Mouse (Mus musculus): Measurements from ENCODE around the gene Pnp2. TPM values are rescaled to one million over a fixed set of nuclear protein-coding genes. Genes with fewer than 3 reads are reported as not detected.
A peak's percentile ranks its signal among the peaks of the same experiment; 100 is the strongest.

The Pnp2 gene
- total RNA-seq, 2 experiments from 2014 or later, result 0.69 to 1.1 TPM

DNA sequence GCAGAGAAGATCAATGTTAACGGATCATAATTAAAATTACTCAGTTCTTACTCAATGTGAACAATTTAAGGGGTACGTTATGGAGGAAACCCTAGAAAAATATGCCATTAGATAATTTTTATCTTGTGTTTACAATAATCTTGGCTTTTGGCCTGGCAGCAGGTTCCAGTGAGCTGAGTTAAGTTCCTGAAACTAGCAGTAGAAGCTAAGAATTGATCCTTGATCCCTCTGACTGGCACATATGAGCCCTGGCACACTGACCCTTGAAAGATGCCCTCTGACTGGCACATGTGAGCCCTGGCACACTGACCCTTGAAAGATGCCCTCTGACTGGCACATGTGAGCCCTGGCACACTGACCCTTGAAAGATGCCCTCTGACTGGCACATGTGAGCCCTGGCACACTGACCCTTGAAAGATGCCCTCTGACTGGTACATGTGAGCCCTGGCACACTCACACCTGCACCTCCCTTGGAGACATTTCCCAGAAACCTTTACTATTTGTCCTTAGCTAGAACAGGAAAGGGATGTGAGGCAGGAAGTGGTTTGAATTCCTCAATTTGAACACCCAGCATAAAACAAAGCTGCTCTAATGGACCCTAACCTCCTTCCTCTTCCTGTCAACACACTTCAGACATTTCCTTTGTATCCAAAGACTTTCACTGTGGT, 42.3 kb downstream of the Pnp2 start:
- intact Hi-C loops (cut with DNase I), result no loop called here
- peak in 1 of 2 experiments; percentile 25 for DNase-seq

GRCm38 (mm10) chr14:51007152-51007801, 51.5 kb downstream of the Pnp2 start, which contains the start of gene Rnase10:
TSS of gene Rnase10 (plus strand) at chr14:51007751.
- DNase-seq, result no peak
- intact Hi-C loops (cut with DNase I), result no loop called here

- intact Hi-C loops (cut with DNase I), result no loop called here
- DNase-seq, result peak; percentile 80 to 83
Observed at GRCm38 (mm10) chr14:51007914-51008713, 52.3 kb downstream of the Pnp2 start.

DNA sequence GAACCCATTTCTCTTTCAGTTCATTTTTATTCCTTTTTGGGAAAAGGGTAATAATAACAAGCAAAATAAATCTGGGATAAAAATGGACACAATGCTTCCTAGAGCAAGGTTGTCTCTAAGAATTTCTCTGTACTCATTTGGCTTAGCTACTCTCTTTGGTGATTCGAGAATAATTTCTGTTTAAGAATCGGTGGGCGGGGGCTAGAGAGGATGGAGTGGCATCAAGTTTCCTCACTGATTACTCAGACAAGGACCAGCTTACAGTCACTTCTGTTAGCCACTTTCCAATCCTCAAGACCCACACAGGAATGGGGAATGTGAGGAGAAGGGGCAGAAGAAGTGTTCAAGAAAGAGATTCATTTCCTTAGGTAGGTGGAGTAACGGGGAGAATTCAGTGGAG, 53.0 kb downstream of the Pnp2 start:
- DNase-seq, result peak in 1 of 2 experiments; percentile 24
- intact Hi-C loops (cut with DNase I), result no loop called here

GRCm38 (mm10) chr14:51009572-51009971, 53.8 kb downstream of the Pnp2 start:
- no peak for DNase-seq
- intact Hi-C loops (cut with DNase I), result no loop called here

Other genes with a start within 250 kb of the Pnp2 start
- gene Olfr748, start 248.6 kb upstream of the Pnp2 start, total RNA-seq (2021), result not detected
- gene Olfr749, start 210.9 kb upstream of the Pnp2 start, total RNA-seq (2021), result not detected
- gene Ttc5, start 170.5 kb upstream of the Pnp2 start, total RNA-seq (2021), result 10 to 100 TPM; 22.9 to 26.8 TPM
- gene Ccnb1ip1, start 148.3 kb upstream of the Pnp2 start, total RNA-seq (2021), result not detected
- gene Parp2, start 148.2 kb upstream of the Pnp2 start, total RNA-seq (2021), result 10 to 100 TPM; 18.7 to 20.0 TPM
- 10 to 100 TPM; 10.9 to 11.6 TPM for gene Tep1, start 85.4 kb upstream of the Pnp2 start, total RNA-seq (2021)
- 1 to 10 TPM; 5.7 to 5.9 TPM for gene Klhl33, start 58.5 kb upstream of the Pnp2 start, total RNA-seq (2021)
- gene Osgep, start 31.1 kb upstream of the Pnp2 start, total RNA-seq (2021), result 10 to 100 TPM; 59.5 to 66.3 TPM
- gene Apex1, start 31.0 kb upstream of the Pnp2 start, total RNA-seq (2021), result 10 to 100 TPM; 39.5 to 43.4 TPM
- gene Pip4p1, start 25.1 kb upstream of the Pnp2 start, total RNA-seq (2021), result 10 to 100 TPM; 23.7 to 25.4 TPM
- gene Pnp, start 24.9 kb upstream of the Pnp2 start, total RNA-seq (2021), result 10 to 100 TPM; 15.2 to 17.3 TPM
- gene Gm49342, start 11.5 kb upstream of the Pnp2 start, total RNA-seq (2021), result 10 to 100 TPM; 13.0 to 14.4 TPM
- under 1 TPM; 0.17 TPM for gene Rnase10, start 51.8 kb downstream of the Pnp2 start, total RNA-seq (2021)
- not detected for gene Rnase9, start 85.9 kb downstream of the Pnp2 start, total RNA-seq (2021)
- gene Rnase11, start 94.2 kb downstream of the Pnp2 start, total RNA-seq (2021), result not detected
- gene Rnase12, start 101.7 kb downstream of the Pnp2 start, total RNA-seq (2021), result not detected
- gene Olfr750, start 118.4 kb downstream of the Pnp2 start, total RNA-seq (2021), result not detected
- gene Rnase4, start 135.1 kb downstream of the Pnp2 start, total RNA-seq (2021), result 10 to 100 TPM; 45.4 to 46.9 TPM
- 1 to 10 TPM; 3.2 to 4.0 TPM for gene Ang, start 135.2 kb downstream of the Pnp2 start, total RNA-seq (2021)
- gene Eddm3b, start 158.4 kb downstream of the Pnp2 start, total RNA-seq (2021), result not detected
- under 1 TPM; 0.31 to 0.69 TPM for gene Rnase6, start 167.9 kb downstream of the Pnp2 start, total RNA-seq (2021)
- gene Rnase1, start 190.8 kb downstream of the Pnp2 start, total RNA-seq (2021), result under 1 TPM; 0.52 to 0.72 TPM
- gene Rnase2b, start 206.3 kb downstream of the Pnp2 start, total RNA-seq (2021), result not detected
- gene Ang2, start 243.2 kb downstream of the Pnp2 start, total RNA-seq (2021), result not detected
- gene Ear14, start 247.4 kb downstream of the Pnp2 start, total RNA-seq (2021), result not detected